Mouse (Mus musculus): ENCODE data around the gene Grhpr.
"Not testable (repeated sequence)": the region's sequence is repeated elsewhere in the genome, so short reads cannot be mapped to it uniquely, and the experiment has no call there.

Gene Grhpr

GRCm38 (mm10) chr4:44981280-44981973 lies at the start of gene Grhpr:
Gene Grhpr, plus strand, starts transcription at chr4:44981395.
- peak; percentile 68 for DNase-seq (ENCODE audit: low read depth, low spot score)

- no peak for DNase-seq (ENCODE audit: low read depth, low spot score)
Measured at GRCm38 (mm10) chr4:44931732-44932131, 49.5 kb upstream of the Grhpr start.

- no peak for DNase-seq (ENCODE audit: low read depth, low spot score)
Measured at GRCm38 (mm10) chr4:44938359-44939340, 42.5 kb upstream of the Grhpr start.

GRCm38 (mm10) chr4:44939576-44940249 lies 41.5 kb upstream of the Grhpr start:
- DNase-seq (ENCODE audit: low read depth, low spot score), result no peak

- DNase-seq (ENCODE audit: low read depth, low spot score), result no peak
Measured at GRCm38 (mm10) chr4:44940286-44940685, 40.9 kb upstream of the Grhpr start.

- DNase-seq (ENCODE audit: low read depth, low spot score), result no peak
Measured at GRCm38 (mm10) chr4:44942237-44942636, 39.0 kb upstream of the Grhpr start.

GRCm38 (mm10) chr4:44943480-44943879 lies 37.7 kb upstream of the Grhpr start:
- no peak for DNase-seq (ENCODE audit: low read depth, low spot score)

- DNase-seq (ENCODE audit: low read depth, low spot score), result peak; percentile 13
Measured at GRCm38 (mm10) chr4:44944426-44945075, 36.6 kb upstream of the Grhpr start.

GRCm38 (mm10) chr4:44946126-44946525 lies 35.1 kb upstream of the Grhpr start:
- not testable (repeated sequence) for DNase-seq (ENCODE audit: low read depth, low spot score)

- DNase-seq (ENCODE audit: low read depth, low spot score), result no peak
Measured at GRCm38 (mm10) chr4:44947464-44947863, 33.7 kb upstream of the Grhpr start.

- DNase-seq (ENCODE audit: low read depth, low spot score), result no peak
Measured at GRCm38 (mm10) chr4:44948314-44948713, 32.9 kb upstream of the Grhpr start.

- DNase-seq (ENCODE audit: low read depth, low spot score), result no peak
Measured at GRCm38 (mm10) chr4:44953041-44953440, 28.2 kb upstream of the Grhpr start.

- no peak for DNase-seq (ENCODE audit: low read depth, low spot score)
Measured at GRCm38 (mm10) chr4:44958776-44959175, 22.4 kb upstream of the Grhpr start.

- DNase-seq (ENCODE audit: low read depth, low spot score), result no peak
Measured at GRCm38 (mm10) chr4:44959220-44959619, 22.0 kb upstream of the Grhpr start.

- no peak for DNase-seq (ENCODE audit: low read depth, low spot score)
Measured at GRCm38 (mm10) chr4:44963156-44963555, 18.0 kb upstream of the Grhpr start.

- no peak for DNase-seq (ENCODE audit: low read depth, low spot score)
Measured at GRCm38 (mm10) chr4:44965175-44965574, 16.0 kb upstream of the Grhpr start.

- no peak for DNase-seq (ENCODE audit: low read depth, low spot score)
Measured at GRCm38 (mm10) chr4:44965736-44966135, 15.5 kb upstream of the Grhpr start.

GRCm38 (mm10) chr4:44967402-44967801 lies 13.8 kb upstream of the Grhpr start:
- DNase-seq (ENCODE audit: low read depth, low spot score), result no peak

- no peak for DNase-seq (ENCODE audit: low read depth, low spot score)
Measured at GRCm38 (mm10) chr4:44970056-44970455, 11.1 kb upstream of the Grhpr start.

- peak; percentile 61 for DNase-seq (ENCODE audit: low read depth, low spot score)
Measured at GRCm38 (mm10) chr4:44970612-44971110, 10.5 kb upstream of the Grhpr start.

- DNase-seq (ENCODE audit: low read depth, low spot score), result peak; percentile 81
Measured at GRCm38 (mm10) chr4:44973450-44973849, 7.7 kb upstream of the Grhpr start.

Data from retina, postnatal 7 days (tissue).